Mouse (Mus musculus) spleen, adult 2 months (tissue): Measurements from ENCODE around the gene Mapk3.

ENCODE experiments used
- CTCF ChIP-seq: fragments of 200-500 bp; IDR thresholded peaks from 2 replicates; pipeline ENCODE4 v1.5.1; 2011; ENCODE audit warnings: mild to moderate bottlenecking, inconsistent platforms; ENCODE audit not compliant: insufficient read depth, insufficient read length, insufficient replicate concordance; ENCODE audit errors: extremely low read depth
- POLR2A ChIP-seq: fragments of 200-500 bp; IDR thresholded peaks from 2 replicates; pipeline ENCODE4 v1.6.1; 2011; ENCODE audit warnings: low read depth, low read length, inconsistent platforms

GRCm38 (mm10) chr7:126760391-126760802, 996 bp downstream of the Mapk3 start:
- TF ChIP-seq CTCF (no peak), POLR2A (no peak)
